Mouse (Mus musculus) CH12F3 (cell line): Measurements from ENCODE around the gene Usp18.

Experiments used
- in situ Hi-C: fragments of 300-500 bp; cut with MboI; formaldehyde crosslinking; loops from 2 replicates; pipeline ENCODE4 v1.14.3; 2020; ENCODE audit warnings: low sequenced_read_pairs

Gene Usp18

GRCm38 (mm10) chr6:121245127-121246036 is at the start of gene Usp18:
Gene Usp18 (plus strand): TSS chr6:121245906.
- in situ Hi-C loops: no loop called here

- in situ Hi-C loops: loop anchor here (10.0 kb wide), 1 partner anchor 337 kb away; no protein-coding TSS in a partner anchor
These were observed 47.8 kb upstream of the Usp18 start for GRCm38 (mm10) chr6:121197807-121198365.

- in situ Hi-C loops: no loop called here
These were observed 45.2 kb upstream of the Usp18 start for GRCm38 (mm10) chr6:121200458-121200857.

GRCm38 (mm10) chr6:121202026-121202425 is 43.7 kb upstream of the Usp18 start:
- in situ Hi-C loops: no loop called here

- in situ Hi-C loops: no loop called here
These were observed 39.2 kb upstream of the Usp18 start for GRCm38 (mm10) chr6:121206481-121206880.

- in situ Hi-C loops: no loop called here
These were observed 36.1 kb upstream of the Usp18 start for GRCm38 (mm10) chr6:121209584-121209983.

GRCm38 (mm10) chr6:121210149-121210925 is 35.4 kb upstream of the Usp18 start, which contains the start of gene Tuba8:
Gene Tuba8 (plus strand): TSS chr6:121210696.
- in situ Hi-C loops: no loop called here

GRCm38 (mm10) chr6:121210926-121211289 is 34.8 kb upstream of the Usp18 start:
- in situ Hi-C loops: no loop called here

- in situ Hi-C loops: no loop called here
These were observed 34.0 kb upstream of the Usp18 start for GRCm38 (mm10) chr6:121211743-121212142.

- in situ Hi-C loops: no loop called here
These were observed 32.7 kb upstream of the Usp18 start for GRCm38 (mm10) chr6:121212988-121213387.

- in situ Hi-C loops: no loop called here
These were observed 31.5 kb upstream of the Usp18 start for GRCm38 (mm10) chr6:121214221-121214620.

- in situ Hi-C loops: no loop called here
These were observed 30.9 kb upstream of the Usp18 start for GRCm38 (mm10) chr6:121214667-121215330.

GRCm38 (mm10) chr6:121215336-121215735 is 30.4 kb upstream of the Usp18 start:
- in situ Hi-C loops: no loop called here

GRCm38 (mm10) chr6:121215896-121216295 is 29.8 kb upstream of the Usp18 start:
- in situ Hi-C loops: no loop called here

GRCm38 (mm10) chr6:121216589-121217255 is 29.0 kb upstream of the Usp18 start:
- in situ Hi-C loops: no loop called here

- in situ Hi-C loops: no loop called here
These were observed 27.7 kb upstream of the Usp18 start for GRCm38 (mm10) chr6:121218002-121218401.

- in situ Hi-C loops: no loop called here
These were observed 26.3 kb upstream of the Usp18 start for GRCm38 (mm10) chr6:121219406-121219805.

GRCm38 (mm10) chr6:121220181-121220580 is 25.5 kb upstream of the Usp18 start:
- in situ Hi-C loops: no loop called here

- in situ Hi-C loops: no loop called here
These were observed 23.7 kb upstream of the Usp18 start for GRCm38 (mm10) chr6:121221876-121222597.

- in situ Hi-C loops: no loop called here
These were observed 22.7 kb upstream of the Usp18 start for GRCm38 (mm10) chr6:121223001-121223400.
